Mouse (Mus musculus) C2C12 (cell line): ENCODE results near the gene Dhx38.

Experiments used
- CEBPB ChIP-seq: IDR thresholded peaks from one replicate; pipeline ENCODE4 v1.6.1; 2011; ENCODE audit warnings: low read depth, mild to moderate bottlenecking, control low read depth, moderate library complexity
- CTCF ChIP-seq: IDR thresholded peaks from one replicate; pipeline ENCODE4 v1.5.1; 2011; ENCODE audit not compliant: control insufficient read depth, insufficient read depth, insufficient read length
- MAX ChIP-seq: IDR thresholded peaks from one replicate; pipeline ENCODE4 v1.6.1; 2011; ENCODE audit warnings: mild to moderate bottlenecking, control low read depth
- MYOD1 ChIP-seq: IDR thresholded peaks from one replicate; pipeline ENCODE4 v1.6.1; 2011; ENCODE audit warnings: low read depth; ENCODE audit not compliant: control insufficient read depth, insufficient read length
- USF1 ChIP-seq: IDR thresholded peaks from one replicate; pipeline ENCODE4 v1.6.1; 2011; ENCODE audit warnings: low read depth, mild to moderate bottlenecking, control low read depth, moderate library complexity

DNA sequence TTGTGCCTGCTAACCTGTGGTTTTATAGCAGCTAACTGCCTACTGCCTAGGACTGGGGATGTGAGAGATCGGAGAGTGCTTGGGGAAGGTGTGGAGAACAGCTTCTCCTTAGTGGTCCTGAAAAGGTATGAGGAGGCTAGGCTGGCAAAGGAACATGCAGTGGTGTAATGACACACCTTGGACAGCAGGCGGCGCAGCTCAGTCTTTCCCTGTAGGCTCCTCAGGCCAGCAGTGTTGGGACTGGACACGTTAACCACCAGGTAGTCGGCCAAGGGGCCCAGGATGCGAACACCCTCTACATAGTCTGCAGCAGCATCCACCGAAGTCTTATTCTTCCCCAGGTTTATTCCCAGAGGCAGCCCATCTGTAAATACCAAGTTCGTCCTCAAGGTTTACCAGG is 30.2 kb upstream of the Dhx38 start:
- peak; percentile 91 for TF ChIP-seq CTCF
- no peak for TF ChIP-seq USF1
- no peak for TF ChIP-seq MAX
- no peak for TF ChIP-seq CEBPB
- TF ChIP-seq MYOD1, result no peak
